Mouse (Mus musculus) heart, postnatal 0 days (tissue): Measurements from ENCODE around the gene Ube4b. TPM values are rescaled to one million over a fixed set of nuclear protein-coding genes. Genes with fewer than 3 reads are reported as not detected.

Experiments used
- ATAC-seq: fragments of 200-750 bp; cut with Nextera tagmentation; 2 replicates; pipeline ENCODE4 v1.8.0; 2017; ENCODE audit warnings: low read depth, moderate number of reproducible peaks, moderate library complexity; ENCODE audit not compliant: insufficient read depth
- DNase-seq: peaks from one replicate; pipeline ENCODE4 v3.0.0-alpha.2; 2016; ENCODE audit warnings: low spot score
- H3K27ac ChIP-seq: fragments of 300-500 bp; sonication (generic); 2 replicates; pipeline ENCODE4 v1.5.1; 2014; ENCODE audit warnings: low read depth, mild to moderate bottlenecking
- H3K27me3 ChIP-seq: fragments of 300-500 bp; sonication (generic); 2 replicates; pipeline ENCODE4 v1.6.1; 2014; ENCODE audit warnings: low read length, mixed read lengths; ENCODE audit not compliant: control insufficient read depth, insufficient read depth
- H3K36me3 ChIP-seq: fragments of 300-500 bp; sonication (generic); replicated peaks from 2 replicates; pipeline ENCODE4 v1.6.1; 2014; ENCODE audit warnings: low read length, mixed read lengths; ENCODE audit not compliant: control insufficient read depth, insufficient read depth
- H3K4me1 ChIP-seq: fragments of 300-500 bp; sonication (generic); 2 replicates; pipeline ENCODE4 v1.6.1; 2014; ENCODE audit warnings: antibody characterized with exemption; ENCODE audit not compliant: control insufficient read depth, insufficient read depth
- H3K4me2 ChIP-seq: fragments of 300-500 bp; sonication (generic); 2 replicates; pipeline ENCODE4 v1.6.1; 2014; ENCODE audit warnings: low read depth, mild to moderate bottlenecking, low read length, moderate library complexity
- H3K4me3 ChIP-seq: fragments of 300-500 bp; sonication (generic); 2 replicates; pipeline ENCODE4 v1.5.1; 2014; ENCODE audit warnings: low read depth, low read length
- H3K9ac ChIP-seq: fragments of 300-500 bp; sonication (generic); replicated peaks from 2 replicates; pipeline ENCODE4 v1.6.1; 2014; ENCODE audit warnings: low read depth, low read length, mixed read lengths
- H3K9me3 ChIP-seq: fragments of 300-500 bp; sonication (generic); replicated peaks from 2 replicates; pipeline ENCODE4 v1.6.1; 2016; ENCODE audit warnings: low read length; ENCODE audit not compliant: control insufficient read depth
- CTCF ChIP-seq: IDR thresholded peaks from 2 replicates; pipeline ENCODE4 v1.5.1; 2016; ENCODE audit warnings: antibody characterized with exemption, control low read depth, low read depth
- EP300 ChIP-seq: IDR thresholded peaks from 2 replicates; pipeline ENCODE4 v1.6.1; 2016; ENCODE audit warnings: antibody characterized with exemption, low read depth
- WGBS: fragments of 180-500 bp; shearing (Covaris S2); extraction: QIAGEN DNeasy Blood & Tissue Kit; methylation state at CpG from one replicate; pipeline ENCODE4 v1.1.7; 2014; 5-methylcytosine and 5-hydroxymethylcytosine counted together
- polyA plus RNA-seq: library from polyadenylated mRNA; unstranded; fragments of >200 nt; fragmentation: Nextera tagmentation; extraction: Ambion mirVana; gene quantifications from 2 replicates; pipeline ENCODE4 v1.2.1, GENCODE M21; 2015
- total RNA-seq: library from RNA; depleted of rRNA; stranded (reverse); fragments of >200 nt; gene quantifications from 2 replicates; pipeline ENCODE4 v1.2.3, GENCODE M21; 2014; ENCODE audit warnings: low replicate concordance

Gene Ube4b
- total and polyA plus RNA-seq, 2 experiments from 2014 or later = 20.2 to 56.4 TPM

DNA sequence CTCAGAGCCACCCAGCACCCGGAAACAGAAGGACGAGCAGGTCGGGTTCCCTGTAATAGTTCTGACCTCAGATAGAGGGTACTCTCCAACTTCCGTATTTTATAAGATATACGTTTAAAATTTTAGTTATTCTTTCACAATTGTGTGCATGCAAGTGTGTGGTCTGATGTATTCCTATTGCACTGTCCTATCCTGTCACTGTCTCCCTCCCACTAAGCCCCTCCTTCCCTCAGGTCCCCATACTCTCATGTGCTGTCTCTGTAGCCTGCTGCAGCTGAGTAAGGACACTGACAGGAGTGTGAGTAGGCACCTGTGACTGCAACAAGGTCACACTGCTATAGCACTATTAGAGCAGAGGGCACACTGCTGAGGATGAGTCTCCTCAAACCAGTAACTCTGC lies 65.9 kb downstream of the Ube4b start:
- no peak for TF ChIP-seq CTCF
- no peak for TF ChIP-seq EP300
- ATAC-seq (no peak), DNase-seq (no peak)
- peaks cover 7% of the 10 kb centered on the region for H3K4me1 ChIP-seq
- H3K36me3 ChIP-seq = peaks cover 90% of the 10 kb centered on the region
- no peak overlapping the region for H3K27ac ChIP-seq
- H3K27me3 ChIP-seq = no peaks in the 10 kb centered on the region
- no peak overlapping the region for H3K4me3 ChIP-seq
- no peak overlapping the region for H3K9ac ChIP-seq
- H3K4me2 ChIP-seq = no peak overlapping the region
- no peaks in the 10 kb centered on the region for H3K9me3 ChIP-seq
- WGBS = 95% methylated on average over 5 of the region's 5 CpGs

DNA sequence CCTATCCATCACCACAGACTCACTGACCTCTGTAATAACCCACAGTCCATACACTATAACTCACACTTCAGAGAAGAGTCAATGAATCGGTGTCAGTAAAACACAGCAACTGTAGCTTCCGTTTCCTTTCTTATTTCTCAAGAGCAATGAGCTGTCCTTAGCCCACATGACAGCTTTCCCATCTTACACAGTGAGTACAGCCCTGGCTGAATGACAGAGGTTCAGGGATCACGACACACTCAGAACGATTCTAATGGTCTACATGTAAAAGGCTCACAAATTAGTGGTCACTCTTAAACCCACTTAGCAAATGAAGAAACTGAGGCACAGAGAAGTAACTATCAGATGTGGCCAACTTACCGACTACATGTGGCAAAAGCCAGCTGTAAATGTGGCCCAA lies 68.6 kb downstream of the Ube4b start:
- no peak for ATAC-seq
- H3K9ac ChIP-seq = no peak overlapping the region
- no peak for TF ChIP-seq EP300
- TF ChIP-seq CTCF = no peak
- H3K36me3 ChIP-seq = peaks cover 96% of the 10 kb centered on the region
- H3K4me1 ChIP-seq = no peaks in the 10 kb centered on the region
- H3K27me3 ChIP-seq = no peaks in the 10 kb centered on the region
- no peak overlapping the region for H3K4me3 ChIP-seq
- H3K27ac ChIP-seq = no peak overlapping the region
- no peak overlapping the region for H3K4me2 ChIP-seq
- no peak for DNase-seq
- H3K9me3 ChIP-seq = no peaks in the 10 kb centered on the region
- WGBS = 87% methylated on average over 5 of the region's 5 CpGs

DNA sequence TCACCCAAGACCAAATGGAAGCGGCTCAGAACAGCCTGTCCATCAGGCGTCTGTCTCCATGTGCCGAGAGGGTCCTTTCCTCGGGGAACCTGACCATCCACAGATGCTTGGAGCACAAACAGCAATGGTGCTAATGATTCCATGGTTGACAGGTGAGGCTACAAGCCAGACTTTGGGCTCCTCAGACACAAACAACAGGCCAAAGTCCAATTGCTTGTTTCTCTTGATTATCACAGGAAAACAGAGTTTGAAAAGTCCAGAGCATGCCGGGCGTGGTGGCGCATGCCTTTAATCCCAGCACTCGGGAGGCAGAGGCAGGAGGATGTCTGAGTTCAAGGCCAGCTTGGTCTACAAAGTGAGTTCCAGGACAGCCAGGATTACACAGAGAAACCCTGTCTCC lies 71.9 kb downstream of the Ube4b start:
- Histone ChIP-seq H3K4me1 (no peaks in the 10 kb centered on the region), H3K4me2 (no peak overlapping the region), H3K4me3 (no peak overlapping the region), H3K27ac (no peak overlapping the region), H3K9ac (no peak overlapping the region), H3K27me3 (no peaks in the 10 kb centered on the region), H3K36me3 (peaks cover 98% of the 10 kb centered on the region), H3K9me3 (no peaks in the 10 kb centered on the region)
- TF ChIP-seq EP300 (no peak), CTCF (no peak)
- DNase-seq (no peak), ATAC-seq (no peak)
- 93% methylated on average over 8 of the region's 8 CpGs for WGBS

DNA sequence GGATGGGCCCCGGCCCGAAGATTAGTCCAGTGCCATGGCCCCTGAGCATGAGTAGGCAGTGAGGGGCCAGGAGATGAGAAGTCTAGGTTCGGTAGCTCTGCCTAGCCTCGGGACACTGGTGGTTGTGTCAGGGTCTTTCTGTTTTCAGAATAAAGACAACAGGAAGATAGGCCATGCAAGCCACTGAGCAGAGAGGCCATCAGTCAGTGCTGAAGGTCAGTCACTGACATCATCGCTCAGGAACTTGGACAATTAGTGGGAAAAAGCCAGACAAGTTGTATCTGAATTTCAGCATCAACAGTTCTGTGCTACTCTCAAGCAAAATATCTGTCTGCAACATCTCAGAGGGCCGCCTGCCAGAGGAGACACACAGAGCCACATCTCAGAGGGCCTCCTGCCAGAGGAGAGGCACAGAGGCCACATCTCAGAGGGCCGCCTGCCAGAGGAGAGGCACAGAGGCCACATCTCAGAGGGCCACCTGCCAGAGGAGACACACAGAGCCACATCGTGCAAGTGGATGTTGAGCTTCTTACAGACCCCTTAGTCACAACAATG lies 74.9 kb downstream of the Ube4b start:
- Histone ChIP-seq H3K27me3 (no peaks in the 10 kb centered on the region), H3K36me3 (peaks cover 93% of the 10 kb centered on the region), H3K4me2 (no peak overlapping the region), H3K4me1 (no peaks in the 10 kb centered on the region), H3K9ac (no peak overlapping the region), H3K9me3 (no peaks in the 10 kb centered on the region), H3K4me3 (no peak overlapping the region), H3K27ac (no peak overlapping the region)
- DNase-seq (no peak), ATAC-seq (no peak)
- no peak for TF ChIP-seq EP300
- TF ChIP-seq CTCF = no peak
- 55% methylated on average over 8 of the region's 8 CpGs for WGBS

DNA sequence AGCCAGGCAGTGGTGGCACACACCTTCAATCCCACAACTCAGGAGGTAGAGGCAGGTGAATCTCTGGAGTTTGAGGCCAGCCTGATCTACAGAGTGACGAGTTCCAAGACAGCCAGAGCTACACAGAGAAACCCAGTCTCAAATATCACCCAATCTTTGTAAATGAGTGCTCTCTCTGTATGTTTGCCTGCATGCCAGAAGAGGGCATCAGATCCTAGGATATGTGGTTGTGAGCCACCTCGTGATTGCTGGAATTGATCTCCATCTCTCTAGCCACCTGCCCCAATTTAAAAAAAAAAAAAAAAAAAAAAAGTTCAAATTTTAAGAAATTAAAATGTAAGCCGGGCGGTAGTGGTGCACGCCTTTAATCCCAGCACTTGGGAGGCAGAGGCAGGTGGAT lies 77.6 kb downstream of the Ube4b start:
- no peak overlapping the region for H3K9ac ChIP-seq
- no peaks in the 10 kb centered on the region for H3K9me3 ChIP-seq
- TF ChIP-seq CTCF (peak; percentile 29; the same call in 1 of the 2 replicates), EP300 (no peak)
- no peaks in the 10 kb centered on the region for H3K4me1 ChIP-seq
- no peak overlapping the region for H3K4me2 ChIP-seq
- H3K27ac ChIP-seq = no peak overlapping the region
- H3K4me3 ChIP-seq = no peak overlapping the region
- no peaks in the 10 kb centered on the region for H3K27me3 ChIP-seq
- DNase-seq = no peak
- H3K36me3 ChIP-seq = peaks cover 85% of the 10 kb centered on the region
- 82% methylated on average over 5 of the region's 5 CpGs for WGBS
- no peak for ATAC-seq

DNA sequence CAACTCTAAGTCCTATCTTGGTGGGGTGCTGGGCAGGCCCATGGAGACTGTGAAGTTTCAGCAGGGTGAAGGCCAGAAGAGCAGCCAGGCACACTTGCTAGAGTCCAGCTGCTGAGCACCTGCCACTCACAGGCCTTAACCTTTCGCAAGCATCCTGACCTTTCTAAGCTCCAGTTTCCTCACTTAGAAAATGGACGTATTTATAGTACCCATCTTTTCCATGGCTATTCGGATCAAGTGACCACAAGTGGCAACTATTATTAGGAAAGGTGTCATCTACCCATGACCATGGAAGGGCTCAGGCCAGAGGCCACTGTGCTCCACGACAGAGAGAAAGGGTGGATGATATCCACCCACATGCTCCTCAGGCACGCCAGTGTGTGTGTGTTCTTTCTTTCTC lies 80.7 kb downstream of the Ube4b start:
- H3K4me1 ChIP-seq = 0 out of 2 replicates have a peak, but pooled peaks cover 1% of the 10 kb centered on the region
- no peak for TF ChIP-seq CTCF
- no peak for TF ChIP-seq EP300
- H3K27me3 ChIP-seq = no peaks in the 10 kb centered on the region
- H3K9me3 ChIP-seq = no peaks in the 10 kb centered on the region
- ATAC-seq (peak; percentile 76), DNase-seq (peak; percentile 43)
- peaks cover 83% of the 10 kb centered on the region for H3K36me3 ChIP-seq
- no peak overlapping the region for H3K4me3 ChIP-seq
- WGBS = 31% methylated on average over 5 of the region's 5 CpGs
- no peak overlapping the region for H3K9ac ChIP-seq
- peak overlapping the region; percentile 16; the same call in 1 of the 2 replicates for H3K27ac ChIP-seq
- H3K4me2 ChIP-seq = no peak overlapping the region
